Mouse (Mus musculus): Measurements from ENCODE around the gene Rcn1. TPM values are rescaled to one million over a fixed set of nuclear protein-coding genes. Genes with fewer than 3 reads are reported as not detected.

The Rcn1 gene
- total RNA-seq, 2 experiments from 2014 or later, result 15.4 to 17.1 TPM

GRCm38 (mm10) chr2:105394375-105394774, 4.7 kb downstream of the Rcn1 start:
- DNase-seq, result no peak

GRCm38 (mm10) chr2:105392514-105392913, 6.6 kb downstream of the Rcn1 start:
- no peak for DNase-seq

- DNase-seq, result no peak
Measured at GRCm38 (mm10) chr2:105391414-105391784, 7.7 kb downstream of the Rcn1 start.

GRCm38 (mm10) chr2:105390653-105391413, 8.3 kb downstream of the Rcn1 start:
- no peak for DNase-seq

- no peak for DNase-seq
Measured at GRCm38 (mm10) chr2:105389007-105389890, 9.9 kb downstream of the Rcn1 start.

- DNase-seq, result no peak
Measured at GRCm38 (mm10) chr2:105386418-105386817, 12.7 kb downstream of the Rcn1 start.

GRCm38 (mm10) chr2:105384998-105385397, 14.1 kb downstream of the Rcn1 start:
- no peak for DNase-seq

- DNase-seq, result no peak
Measured at GRCm38 (mm10) chr2:105383063-105383462, 16.1 kb downstream of the Rcn1 start.

GRCm38 (mm10) chr2:105380757-105381319, 18.3 kb downstream of the Rcn1 start:
- no peak for DNase-seq

GRCm38 (mm10) chr2:105379682-105380081, 19.4 kb downstream of the Rcn1 start:
- no peak for DNase-seq

GRCm38 (mm10) chr2:105375705-105376104, 23.4 kb downstream of the Rcn1 start:
- no peak for DNase-seq

GRCm38 (mm10) chr2:105375261-105375660, 23.9 kb downstream of the Rcn1 start:
- no peak for DNase-seq

GRCm38 (mm10) chr2:105373658-105374057, 25.5 kb downstream of the Rcn1 start:
- DNase-seq, result no peak

- no peak for DNase-seq
Measured at GRCm38 (mm10) chr2:105372727-105373126, 26.4 kb downstream of the Rcn1 start.

GRCm38 (mm10) chr2:105372156-105372555, 27.0 kb downstream of the Rcn1 start:
- DNase-seq, result no peak

- peak in 1 of 2 experiments; percentile 4 for DNase-seq
Measured at GRCm38 (mm10) chr2:105370698-105371097, 28.4 kb downstream of the Rcn1 start.

GRCm38 (mm10) chr2:105370240-105370639, 28.9 kb downstream of the Rcn1 start:
- no peak for DNase-seq

GRCm38 (mm10) chr2:105367623-105368022, 31.5 kb downstream of the Rcn1 start:
- no peak for DNase-seq

- DNase-seq, result no peak
Measured at GRCm38 (mm10) chr2:105358040-105358439, 41.1 kb downstream of the Rcn1 start.

GRCm38 (mm10) chr2:105356791-105357190, 42.3 kb downstream of the Rcn1 start:
- DNase-seq, result no peak

GRCm38 (mm10) chr2:105348886-105349285, 50.2 kb downstream of the Rcn1 start:
- no peak for DNase-seq

- DNase-seq, result no peak
Measured at GRCm38 (mm10) chr2:105339993-105340392, 59.1 kb downstream of the Rcn1 start.

- DNase-seq, result peak in 1 of 2 experiments; percentile 9
Measured at GRCm38 (mm10) chr2:105337171-105337875, 61.8 kb downstream of the Rcn1 start.

Data from layer of hippocampus, postnatal 36 days (tissue).